Mouse (Mus musculus): ENCODE results near the gene AU040320. TPM values are rescaled to one million over a fixed set of nuclear protein-coding genes. Genes with fewer than 3 reads are reported as not detected.

The AU040320 gene
- total and polyA plus RNA-seq, 3 experiments: 3.0 to 17.0 (median 15.2) TPM

- Histone ChIP-seq H3K79me2 (replicated peaks; ENCODE audit: control insufficient read depth, extremely low read depth, insufficient read depth, poor library complexity, severe bottlenecking) (no peaks in the 10 kb centered on the region), H3K4me2 (ENCODE audit: insufficient read depth, low read depth, poor library complexity, severe bottlenecking) (no peak overlapping the region), H3K27ac (ENCODE audit: insufficient read depth, low read depth) (no peak overlapping the region), H3K36me3 (replicated peaks in 1 of 2; ENCODE audit: control insufficient read depth in 1 of 2, insufficient read depth in 1 of 2, low read length in 1 of 2) (peaks cover 54 to 90% of the 10 kb centered on the region in 2 experiments), H3K27me3 (replicated peaks) (no peaks in the 10 kb centered on the region), H3K9ac (ENCODE audit: insufficient read depth, low read depth) (no peak overlapping the region), H3K9me3 (replicated peaks; ENCODE audit: low read length) (no peaks in the 10 kb centered on the region), H3K4me3 (replicated peaks in 1 of 3; ENCODE audit: low read depth in 2 of 3, low read length in 2 of 3, poor library complexity in 1 of 3) (no peak overlapping the region), H3K4me1 (ENCODE audit: control insufficient read depth in 1 of 2, insufficient read depth in 2 of 2) (no peaks in the 10 kb centered on the region)
- DNase-seq (ENCODE audit: extremely low read depth): peak; percentile 71
- TF ChIP-seq GABPA (IDR thresholded peaks at IDR 0.05; ENCODE audit: insufficient replicate concordance, low read depth, low read length) (no peak), CTCF (conservative IDR thresholded peaks at IDR 0.05 in 1 of 2, IDR thresholded peaks at IDR 0.05 in 1 of 2; ENCODE audit: low read depth in 2 of 2, low read length in 2 of 2) (peak; percentile 72 to 88; a peak in 3 of 4 replicates), USF2 (conservative IDR thresholded peaks at IDR 0.05; ENCODE audit: low read depth, low read length) (no peak), POLR2AphosphoS2 (IDR thresholded peaks at IDR 0.05; ENCODE audit: low read depth, low read length) (no peak), MAFK (IDR thresholded peaks at IDR 0.05; ENCODE audit: insufficient replicate concordance, low read length) (no peak), ELF1 (IDR thresholded peaks at IDR 0.05; ENCODE audit: low read depth, low read length) (no peak), SMC3 (IDR thresholded peaks at IDR 0.05; ENCODE audit: low read depth, low read length) (peak; percentile 85), IRF4 (IDR thresholded peaks at IDR 0.05; ENCODE audit: low read depth, low read length) (no peak), TBP (conservative IDR thresholded peaks at IDR 0.05; ENCODE audit: low read depth, low read length) (no peak), ZMIZ1 (IDR thresholded peaks at IDR 0.05; ENCODE audit: low read depth, low read length) (no peak), ZC3H11A (IDR thresholded peaks at IDR 0.05; ENCODE audit: low read depth, low read length) (0 out of 2 replicates have a peak, but pooled peaks have one; percentile 7), MAZ (IDR thresholded peaks at IDR 0.05; ENCODE audit: low read depth, low read length) (no peak), CHD2 (IDR thresholded peaks at IDR 0.05; ENCODE audit: low read length) (no peak), RAD21 (IDR thresholded peaks at IDR 0.05; ENCODE audit: low read depth, low read length) (peak; percentile 77), USF1 (IDR thresholded peaks at IDR 0.05; ENCODE audit: low read depth, low read length) (no peak), POLR2A (IDR thresholded peaks at IDR 0.05; ENCODE audit: low read depth, low read length) (no peak), E2F4 (IDR thresholded peaks at IDR 0.05; ENCODE audit: insufficient replicate concordance, low read depth, low read length) (no peak), NELFE (IDR thresholded peaks at IDR 0.05; ENCODE audit: low read depth, low read length) (no peak), MXI1 (IDR thresholded peaks at IDR 0.05; ENCODE audit: low read depth, low read length) (no peak)
- dilution Hi-C loops (cut with MboI; ENCODE audit: extremely low pct_ligation_motif_present, extremely low pct_unique_long_range_greater_than_20kb, low sequenced_read_pairs) (no loop called here), in situ Hi-C loops (cut with MboI; ENCODE audit: low pct_ligation_motif_present, low pct_unique_long_range_greater_than_20kb, low sequenced_read_pairs) (loop anchor here (5.0 to 10.0 kb wide), 2 partner anchors 93 to 235 kb away; partner anchors contain the start of gene 5730409E04Rik)
These were observed 86.5 kb downstream of the AU040320 start for GRCm38 (mm10) chr4:126839873-126840272.

- Histone ChIP-seq H3K4me1 (ENCODE audit: control insufficient read depth in 1 of 2, insufficient read depth in 2 of 2) (peaks cover 0 to 7% of the 10 kb centered on the region in 2 experiments; a peak in 1 of 4 replicates), H3K79me2 (replicated peaks; ENCODE audit: control insufficient read depth, extremely low read depth, insufficient read depth, poor library complexity, severe bottlenecking) (no peaks in the 10 kb centered on the region), H3K36me3 (replicated peaks in 1 of 2; ENCODE audit: control insufficient read depth in 1 of 2, insufficient read depth in 1 of 2, low read length in 1 of 2) (peaks cover 45 to 86% of the 10 kb centered on the region in 2 experiments), H3K4me3 (replicated peaks in 1 of 3; ENCODE audit: low read depth in 2 of 3, low read length in 2 of 3, poor library complexity in 1 of 3) (no peak overlapping the region), H3K27me3 (replicated peaks) (no peaks in the 10 kb centered on the region), H3K4me2 (ENCODE audit: insufficient read depth, low read depth, poor library complexity, severe bottlenecking) (no peak overlapping the region), H3K27ac (ENCODE audit: insufficient read depth, low read depth) (no peak overlapping the region), H3K9ac (ENCODE audit: insufficient read depth, low read depth) (no peak overlapping the region), H3K9me3 (replicated peaks; ENCODE audit: low read length) (no peaks in the 10 kb centered on the region)
- dilution Hi-C loops (cut with MboI; ENCODE audit: extremely low pct_ligation_motif_present, extremely low pct_unique_long_range_greater_than_20kb, low sequenced_read_pairs) (no loop called here), in situ Hi-C loops (cut with MboI; ENCODE audit: low pct_ligation_motif_present, low pct_unique_long_range_greater_than_20kb, low sequenced_read_pairs) (loop anchor here (5.0 to 10.0 kb wide), 2 partner anchors 94 to 236 kb away; partner anchors contain the start of gene 5730409E04Rik)
- TF ChIP-seq E2F4 (IDR thresholded peaks at IDR 0.05; ENCODE audit: insufficient replicate concordance, low read depth, low read length): no peak
- TF ChIP-seq BHLHE40 (IDR thresholded peaks at IDR 0.05; ENCODE audit: low read depth, low read length): no peak
- no peak for TF ChIP-seq MXI1 (IDR thresholded peaks at IDR 0.05; ENCODE audit: low read depth, low read length)
- no peak for TF ChIP-seq ZNF384 (IDR thresholded peaks at IDR 0.05; ENCODE audit: low read depth, low read length)
- no peak for TF ChIP-seq POLR2AphosphoS2 (IDR thresholded peaks at IDR 0.05; ENCODE audit: low read depth, low read length)
- TF ChIP-seq GABPA (IDR thresholded peaks at IDR 0.05; ENCODE audit: insufficient replicate concordance, low read depth, low read length): no peak
- no peak for TF ChIP-seq USF2 (conservative IDR thresholded peaks at IDR 0.05; ENCODE audit: low read depth, low read length)
- no peak for TF ChIP-seq POLR2A (IDR thresholded peaks at IDR 0.05; ENCODE audit: low read depth, low read length)
- no peak for TF ChIP-seq MAFK (IDR thresholded peaks at IDR 0.05; ENCODE audit: insufficient replicate concordance, low read length)
- TF ChIP-seq NELFE (IDR thresholded peaks at IDR 0.05; ENCODE audit: low read depth, low read length): no peak
- no peak for TF ChIP-seq JUN (IDR thresholded peaks at IDR 0.05; ENCODE audit: insufficient read depth, low read depth, low read length)
- no peak for DNase-seq (ENCODE audit: extremely low read depth)
These were observed 87.7 kb downstream of the AU040320 start for GRCm38 (mm10) chr4:126840996-126841560.
